Mouse (Mus musculus) thymus, adult 2 months (tissue): ENCODE results near the gene Anp32b.

Experiments used
- CTCF ChIP-seq: fragments of 200-500 bp; IDR thresholded peaks from 2 replicates; pipeline ENCODE4 v1.5.1; 2012; ENCODE audit warnings: mild to moderate bottlenecking, control low read depth, low read length, moderate library complexity, borderline replicate concordance; ENCODE audit not compliant: control insufficient read depth, poor library complexity, insufficient read depth; ENCODE audit errors: extremely low read depth
- POLR2A ChIP-seq: fragments of 200-500 bp; IDR thresholded peaks from 2 replicates; pipeline ENCODE4 v1.6.1; 2012; ENCODE audit warnings: mild to moderate bottlenecking, low read length, control low read depth, moderate library complexity; ENCODE audit not compliant: control insufficient read depth, poor library complexity, insufficient read depth; ENCODE audit errors: extremely low read depth

DNA sequence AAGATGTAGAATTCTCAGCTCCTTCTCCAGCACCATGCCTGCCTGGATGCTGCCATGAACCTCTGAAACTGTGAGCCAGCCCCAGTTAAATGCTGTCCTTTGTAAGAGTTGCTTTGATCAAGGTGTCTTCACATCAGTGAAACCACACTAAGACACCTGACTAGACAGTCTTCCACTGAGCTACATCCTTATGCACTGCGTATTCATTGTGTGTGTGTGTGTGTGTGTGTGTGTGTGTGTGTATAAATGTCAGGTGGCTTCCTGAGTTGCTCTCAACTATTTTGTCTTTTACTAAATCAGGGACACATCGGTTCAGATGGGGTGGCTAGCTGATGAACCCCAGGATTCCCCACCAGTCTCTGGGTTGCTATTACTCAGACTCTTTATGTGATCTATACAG lies 28.4 kb downstream of the Anp32b start:
- TF ChIP-seq POLR2A (no peak), CTCF (no peak)
